Mouse (Mus musculus): ENCODE data around the gene Smarce1. TPM values are rescaled to one million over a fixed set of nuclear protein-coding genes. Genes with fewer than 3 reads are reported as not detected.
A peak's percentile ranks its signal among the peaks of the same experiment; 100 is the strongest.

Gene Smarce1
- total RNA-seq (2012; rRNA removed): 246 and 257 TPM in 2 replicates
- total RNA-seq (2014; rRNA removed): 149 and 184 TPM in 2 replicates
- 464 and 617 TPM in 2 replicates for polyA plus RNA-seq (2012; ENCODE audit: insufficient read length, low read depth)

DNA sequence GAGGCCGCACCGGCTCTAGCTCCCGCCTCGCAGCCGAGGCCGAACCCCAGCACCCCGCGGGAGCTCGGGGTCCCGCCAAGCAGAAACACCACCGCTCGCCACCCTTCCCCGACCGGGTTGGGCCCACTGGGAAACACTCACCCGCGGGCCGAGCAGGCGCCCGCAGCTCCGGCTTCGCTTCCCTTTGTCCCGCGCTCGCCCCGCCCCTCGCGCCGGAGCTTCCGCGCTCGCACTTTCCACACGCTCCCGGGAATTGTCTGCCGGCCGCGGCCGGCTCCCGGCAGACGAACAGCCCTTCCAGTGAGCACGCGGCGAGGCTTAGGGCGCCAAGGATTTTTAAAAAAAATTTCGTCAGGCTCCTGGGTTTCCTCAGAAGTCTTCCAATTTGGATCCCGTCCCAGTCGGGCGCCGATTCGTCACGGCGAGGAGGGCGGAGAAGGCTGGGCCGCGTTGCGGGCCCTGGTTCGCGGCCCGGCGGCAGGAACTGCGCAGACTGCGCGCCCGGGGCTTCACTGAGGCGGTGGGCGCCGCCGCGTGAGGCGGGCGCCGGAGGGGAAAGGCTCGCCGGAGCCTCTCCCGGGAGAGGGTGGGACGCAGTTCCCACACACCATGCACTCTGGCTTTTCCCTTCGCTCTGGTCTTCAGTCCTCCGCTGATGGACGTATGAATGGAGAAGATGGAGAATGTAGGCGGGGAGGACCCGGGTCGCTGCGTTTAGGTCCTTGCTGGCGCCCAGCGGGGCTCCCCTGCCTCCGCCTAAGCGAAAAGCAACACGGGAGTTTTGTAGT lies at the start of gene Smarce1:
TSS of gene Smarce1 (minus strand) at position 757 of the 788 bp plus-strand sequence.
- peaks cover 29 to 51% of the 10 kb centered on the region in 2 experiments for H3K36me3 ChIP-seq (replicated peaks in 1 of 2; ENCODE audit: control insufficient read depth in 1 of 2, insufficient read depth in 1 of 2, low read length in 1 of 2)
- peak within 1 kb of the TSS; percentile 69 for H3K27ac ChIP-seq (ENCODE audit: insufficient read depth, low read depth)
- peak within 1 kb of the TSS; percentile 68 for H3K4me2 ChIP-seq (ENCODE audit: insufficient read depth, low read depth, poor library complexity, severe bottlenecking)
- H3K4me3 ChIP-seq (replicated peaks in 1 of 3; ENCODE audit: low read depth in 2 of 3, low read length in 2 of 3, poor library complexity in 1 of 3): peak within 1 kb of the TSS; percentile 68 to 91 (median 75)
- no peak for TF ChIP-seq ETS1 (conservative IDR thresholded peaks at IDR 0.05; ENCODE audit: low read depth, low read length)
- TF ChIP-seq ZNF384 (IDR thresholded peaks at IDR 0.05; ENCODE audit: low read depth, low read length): no peak
- TF ChIP-seq ZMIZ1 (IDR thresholded peaks at IDR 0.05; ENCODE audit: low read depth, low read length): no peak; the same call in 1 of the 2 replicates
- TF ChIP-seq MXI1 (IDR thresholded peaks at IDR 0.05; ENCODE audit: low read depth, low read length): peak; percentile 66
- TF ChIP-seq RAD21 (IDR thresholded peaks at IDR 0.05; ENCODE audit: low read depth, low read length): no peak
- no peak for TF ChIP-seq GABPA (IDR thresholded peaks at IDR 0.05; ENCODE audit: insufficient replicate concordance, low read depth, low read length)
- TF ChIP-seq JUND (conservative IDR thresholded peaks at IDR 0.05; ENCODE audit: low read depth, low read length): no peak
- TF ChIP-seq CTCF (conservative IDR thresholded peaks at IDR 0.05 in 1 of 2, IDR thresholded peaks at IDR 0.05 in 1 of 2; ENCODE audit: low read depth in 2 of 2, low read length in 2 of 2): no peak
- TF ChIP-seq MAX (IDR thresholded peaks at IDR 0.05; ENCODE audit: low read length): no peak; the same call in 1 of the 2 replicates
- no peak for TF ChIP-seq USF1 (IDR thresholded peaks at IDR 0.05; ENCODE audit: low read depth, low read length)
- no peak for TF ChIP-seq MAFK (IDR thresholded peaks at IDR 0.05; ENCODE audit: insufficient replicate concordance, low read length)
- peak; percentile 81 for TF ChIP-seq POLR2A (IDR thresholded peaks at IDR 0.05; ENCODE audit: low read depth, low read length)
- TF ChIP-seq HCFC1 (IDR thresholded peaks at IDR 0.05; ENCODE audit: low read depth, low read length): peak; percentile 85
- peak; percentile 14; the same call in 1 of the 2 replicates for TF ChIP-seq CHD1 (IDR thresholded peaks at IDR 0.05; ENCODE audit: low read depth, low read length)
- TF ChIP-seq EP300 (IDR thresholded peaks at IDR 0.05; ENCODE audit: low read length): no peak
- TF ChIP-seq IRF4 (IDR thresholded peaks at IDR 0.05; ENCODE audit: low read depth, low read length): no peak
- peak; percentile 12; the same call in 1 of the 2 replicates for TF ChIP-seq MEF2A (IDR thresholded peaks at IDR 0.05; ENCODE audit: borderline replicate concordance, low read depth, low read length)
- no peak for TF ChIP-seq SMC3 (IDR thresholded peaks at IDR 0.05; ENCODE audit: low read depth, low read length)
- peak; percentile 95; the same call in 1 of the 2 replicates for TF ChIP-seq UBTF (IDR thresholded peaks at IDR 0.05; ENCODE audit: low read depth, low read length)
- no peak; the same call in 1 of the 2 replicates for TF ChIP-seq ZKSCAN1 (IDR thresholded peaks at IDR 0.05; ENCODE audit: borderline replicate concordance, low read depth, low read length)
- TF ChIP-seq USF2 (conservative IDR thresholded peaks at IDR 0.05; ENCODE audit: low read depth, low read length): no peak
- TF ChIP-seq BHLHE40 (IDR thresholded peaks at IDR 0.05; ENCODE audit: low read depth, low read length): peak; percentile 71
- no peak; the same call in none of the 2 replicates for TF ChIP-seq NELFE (IDR thresholded peaks at IDR 0.05; ENCODE audit: low read depth, low read length)
- no peak for TF ChIP-seq POLR2AphosphoS2 (IDR thresholded peaks at IDR 0.05; ENCODE audit: low read depth, low read length)
- TF ChIP-seq ZC3H11A (IDR thresholded peaks at IDR 0.05; ENCODE audit: low read depth, low read length): peak; percentile 100
- no peak; the same call in 1 of the 2 replicates for TF ChIP-seq SIN3A (IDR thresholded peaks at IDR 0.05; ENCODE audit: low read length)
- peak; percentile 83 for TF ChIP-seq ELF1 (IDR thresholded peaks at IDR 0.05; ENCODE audit: low read depth, low read length)
- peak; percentile 49 for TF ChIP-seq NRF1 (IDR thresholded peaks at IDR 0.05; ENCODE audit: low read depth, low read length)
- peak; percentile 70; the same call in 1 of the 2 replicates for TF ChIP-seq KAT2A (IDR thresholded peaks at IDR 0.05; ENCODE audit: insufficient replicate concordance, low read length)
- TF ChIP-seq E2F4 (IDR thresholded peaks at IDR 0.05; ENCODE audit: insufficient replicate concordance, low read depth, low read length): no peak
- no peak for TF ChIP-seq JUN (IDR thresholded peaks at IDR 0.05; ENCODE audit: insufficient read depth, low read depth, low read length)
- TF ChIP-seq TCF12 (IDR thresholded peaks at IDR 0.05; ENCODE audit: low read depth, low read length): peak; percentile 62; the same call in 1 of the 2 replicates
- no peak for TF ChIP-seq PAX5 (IDR thresholded peaks at IDR 0.05; ENCODE audit: low read length)
- no peak for TF ChIP-seq CHD2 (IDR thresholded peaks at IDR 0.05; ENCODE audit: low read length)
- TF ChIP-seq MAZ (IDR thresholded peaks at IDR 0.05; ENCODE audit: low read depth, low read length): no peak; the same call in 1 of the 2 replicates
- TF ChIP-seq RCOR1 (conservative IDR thresholded peaks at IDR 0.05; ENCODE audit: low read depth, low read length): no peak
- no peak for TF ChIP-seq MYC (IDR thresholded peaks at IDR 0.05; ENCODE audit: low read depth, low read length)
- TF ChIP-seq TBP (conservative IDR thresholded peaks at IDR 0.05; ENCODE audit: low read depth, low read length): no peak
- no peaks in the 10 kb centered on the region for H3K9me3 ChIP-seq (replicated peaks; ENCODE audit: low read length)
- in situ Hi-C loops (cut with MboI; ENCODE audit: low pct_ligation_motif_present, low pct_unique_long_range_greater_than_20kb, low sequenced_read_pairs): no loop called here
- dilution Hi-C loops (cut with MboI; ENCODE audit: extremely low pct_ligation_motif_present, extremely low pct_unique_long_range_greater_than_20kb, low sequenced_read_pairs): no loop called here
- H3K9ac ChIP-seq (ENCODE audit: insufficient read depth, low read depth): peak within 1 kb of the TSS; percentile 92
- no peaks in the 10 kb centered on the region for H3K27me3 ChIP-seq (replicated peaks)
- H3K4me1 ChIP-seq (ENCODE audit: control insufficient read depth in 1 of 2, insufficient read depth in 2 of 2): peaks cover 3 to 42% of the 10 kb centered on the region in 2 experiments
- peaks cover 44% of the 10 kb centered on the region for H3K79me2 ChIP-seq (replicated peaks; ENCODE audit: control insufficient read depth, extremely low read depth, insufficient read depth, poor library complexity, severe bottlenecking)
- peak; percentile 62 for DNase-seq (ENCODE audit: extremely low read depth)

Data from CH12.LX (cell line).